Mouse (Mus musculus) activated CD4-positive, CD25-positive, alpha-beta regulatory T cell, adult 4 months (primary cell): ENCODE measurements around the gene Pde11a. TPM values are rescaled to one million over a fixed set of nuclear protein-coding genes. Genes with fewer than 3 reads are reported as not detected.
"Not testable (repeated sequence)": the region's sequence is repeated elsewhere in the genome, so short reads cannot be mapped to it uniquely, and the experiment has no call there.

Source experiments
- ATAC-seq: one replicate; pipeline ENCODE4 v1.8.0; 2017
- polyA plus RNA-seq, 2 experiments: library from polyadenylated mRNA; unstranded; fragments of 100-300 nt; shearing (Covaris generic); gene quantifications; one replicate each; pipeline ENCODE4 v1.2.1; 2017

Pde11a gene
- polyA plus RNA-seq, 2 experiments from 2014 or later: 6.6 to 6.9 TPM

DNA sequence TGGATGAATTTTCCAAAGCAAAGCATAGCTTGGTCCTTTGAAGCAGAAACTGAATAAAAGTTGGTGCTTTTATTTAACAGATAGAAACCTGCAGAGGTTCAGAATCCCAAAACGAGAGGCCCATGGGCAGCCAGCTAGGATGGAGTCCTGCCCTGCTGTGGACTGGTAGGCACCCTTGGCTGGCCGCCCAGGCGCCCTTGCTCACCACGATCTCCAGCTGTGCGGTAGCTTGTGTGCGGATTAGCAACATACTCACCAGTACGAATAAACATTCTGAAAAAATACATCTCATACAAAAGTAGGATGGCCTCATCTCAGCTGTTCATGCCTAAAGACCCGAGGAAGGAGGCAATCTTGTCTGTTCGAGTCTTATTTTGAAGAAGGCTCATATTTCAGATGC lies 350.8 kb downstream of the Pde11a start:
- no peak for ATAC-seq

DNA sequence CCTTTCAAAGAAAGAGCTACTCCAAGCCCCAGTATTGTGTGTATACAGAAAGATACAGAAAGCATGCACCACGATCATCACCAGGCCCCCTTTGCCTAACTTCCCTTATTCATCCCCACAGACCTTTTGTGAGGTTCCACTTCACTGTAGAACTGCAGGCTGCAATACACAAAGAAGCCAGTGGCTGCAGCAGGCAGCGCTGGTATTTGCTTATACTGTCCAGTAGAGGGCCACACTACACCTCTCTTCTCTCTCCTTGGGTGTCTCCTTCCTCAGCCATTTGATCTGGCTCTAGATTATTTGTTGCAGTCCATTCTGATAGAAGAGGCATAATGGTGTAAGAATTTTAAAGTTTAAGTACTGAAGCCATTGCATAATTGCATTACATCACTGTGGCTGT lies 353.4 kb downstream of the Pde11a start:
- peak; percentile 72 for ATAC-seq

DNA sequence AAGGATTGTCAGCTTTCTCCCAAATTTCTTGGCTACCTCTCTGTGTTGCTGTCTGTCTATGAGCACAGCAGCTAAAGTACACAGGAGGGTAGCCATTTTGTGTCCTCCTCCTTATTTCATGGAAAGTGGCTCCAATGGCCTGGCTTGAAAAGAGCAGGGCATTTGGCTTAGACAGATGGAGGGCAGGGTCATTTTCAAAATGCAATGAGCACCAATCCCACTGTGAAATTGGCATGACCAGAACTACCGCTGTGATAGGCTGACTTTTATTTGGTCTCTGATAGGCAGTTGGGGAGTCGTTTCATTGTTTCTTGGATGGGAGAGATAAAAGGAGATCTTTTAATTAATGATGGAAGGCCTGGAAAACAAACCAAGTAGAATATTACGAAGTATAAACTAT lies 354.7 kb downstream of the Pde11a start:
- ATAC-seq: no peak

DNA sequence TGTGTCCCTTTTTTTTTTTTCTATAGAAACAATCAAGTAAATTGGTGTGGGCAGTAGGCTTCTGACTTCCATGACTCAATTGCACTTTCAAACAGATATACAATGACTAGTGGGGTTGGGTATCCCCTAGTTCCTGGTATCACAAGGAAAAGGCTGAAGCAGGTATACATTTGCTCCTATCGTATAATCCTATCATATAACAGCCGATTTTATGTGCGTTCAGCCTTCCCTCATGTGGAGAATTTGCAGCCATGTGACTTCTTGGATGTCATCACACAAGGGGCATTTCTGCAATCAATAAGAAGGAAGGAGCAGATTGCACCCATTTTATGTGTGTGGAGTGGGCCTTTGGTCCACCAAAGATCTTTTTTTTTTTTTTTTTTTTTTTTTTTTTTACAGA lies 355.5 kb downstream of the Pde11a start:
- no peak for ATAC-seq

DNA sequence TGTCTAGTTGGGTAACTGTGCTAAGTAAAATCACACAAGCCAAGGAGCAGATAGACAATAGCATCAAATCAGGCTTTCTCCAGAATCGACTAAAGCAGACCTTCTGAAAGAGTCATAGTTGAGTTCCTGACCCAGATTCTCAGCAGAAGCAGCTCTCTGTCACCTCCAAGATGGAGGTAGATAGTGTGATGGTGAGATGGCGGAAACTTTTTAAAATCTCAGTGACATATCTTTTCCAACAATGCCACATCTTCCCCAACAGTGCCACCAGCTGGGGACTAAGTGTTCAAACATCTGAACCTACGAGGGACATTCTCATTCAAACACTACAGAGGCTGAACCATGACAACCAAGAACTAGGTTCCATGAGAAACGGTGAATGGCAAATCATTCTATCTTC lies 355.9 kb downstream of the Pde11a start:
- ATAC-seq: no peak

DNA sequence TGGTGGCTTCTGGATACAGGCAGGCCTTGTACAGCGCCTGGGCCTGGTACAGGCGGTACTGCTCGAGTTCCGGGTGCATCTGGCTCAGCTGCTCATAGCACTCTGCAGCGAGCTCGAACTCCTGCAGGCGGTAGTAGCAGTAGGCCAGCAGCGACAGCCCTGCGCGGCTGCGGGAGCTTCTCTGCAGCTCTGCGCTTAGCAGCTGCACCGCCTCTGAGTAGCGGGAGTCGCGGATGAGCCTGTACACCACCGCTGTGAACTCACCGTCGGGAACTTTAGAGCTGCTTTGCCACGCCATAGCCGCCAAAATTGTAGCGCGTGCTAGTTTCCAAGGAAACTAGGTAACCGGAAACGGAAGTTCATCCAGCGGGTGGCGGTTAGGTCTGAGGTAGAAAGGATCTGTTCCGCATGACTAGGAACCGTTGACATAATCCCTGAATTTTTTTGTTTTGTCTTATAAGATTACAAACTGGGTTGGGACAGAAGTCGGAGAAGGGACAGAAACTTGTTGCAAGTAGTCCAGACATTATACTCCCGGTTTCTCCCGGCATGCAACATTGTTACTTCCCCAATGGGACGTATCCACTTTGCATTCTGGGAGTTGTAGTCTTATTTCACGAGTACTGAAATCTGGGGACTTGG lies 357.0 kb downstream of the Pde11a start, which contains the start of gene Ttc30a1:
Gene Ttc30a1 (minus strand): TSS at position 528 of the 642 bp plus-strand sequence.
- peak; percentile 87 for ATAC-seq

DNA sequence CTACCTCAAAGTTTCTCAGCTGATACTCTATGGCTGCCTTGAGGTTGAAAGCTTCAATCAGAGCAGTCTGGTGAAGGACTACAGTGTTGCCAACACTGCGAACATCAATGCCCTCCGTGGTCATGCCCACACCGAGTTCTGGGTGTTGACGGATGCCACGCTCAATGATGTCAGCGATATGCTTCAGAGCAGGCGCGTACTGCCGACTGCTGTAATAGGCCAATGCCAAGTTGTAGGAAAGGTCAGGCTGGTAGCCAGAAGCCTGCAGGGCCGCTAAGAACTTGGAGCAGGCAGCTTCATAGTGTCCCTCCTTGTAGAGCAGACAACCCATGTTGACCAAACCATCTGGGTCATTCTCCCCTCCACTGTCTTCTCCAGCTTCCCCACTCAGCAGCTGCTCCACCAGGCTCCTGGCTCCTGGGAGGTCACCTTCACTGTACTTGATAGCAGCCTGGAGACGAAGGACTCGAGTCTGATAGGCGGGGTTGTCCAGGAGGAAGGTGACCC lies 357.6 kb downstream of the Pde11a start:
- ATAC-seq: not testable (repeated sequence)

DNA sequence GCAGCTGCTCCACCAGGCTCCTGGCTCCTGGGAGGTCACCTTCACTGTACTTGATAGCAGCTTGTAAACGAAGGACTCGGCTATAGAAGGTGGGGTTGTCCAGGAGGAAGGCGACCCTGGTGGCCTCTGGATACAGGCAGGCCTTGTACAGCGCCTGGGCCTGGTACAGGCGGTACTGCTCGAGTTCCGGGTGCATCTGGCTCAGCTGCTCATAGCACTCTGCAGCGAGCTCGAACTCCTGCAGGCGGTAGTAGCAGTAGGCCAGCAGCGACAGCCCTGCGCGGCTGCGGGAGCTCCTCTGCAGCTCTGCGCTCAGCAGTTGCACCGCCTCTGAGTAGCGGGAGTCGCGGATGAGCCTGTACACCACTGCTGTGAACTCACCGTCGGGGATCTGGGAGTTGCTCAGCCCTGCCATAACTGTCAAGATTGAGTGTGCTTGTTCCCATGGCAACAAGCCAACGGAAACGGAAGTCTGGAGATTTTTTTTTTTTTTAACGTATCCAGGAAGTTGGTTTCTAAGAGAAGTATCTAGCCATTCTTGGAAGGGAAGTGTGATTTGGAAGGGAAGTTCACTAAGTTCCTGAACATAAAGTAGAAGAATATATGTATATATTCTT lies 360.7 kb downstream of the Pde11a start, which contains the start of gene Ttc30a2:
Gene Ttc30a2 (minus strand): TSS at position 419 of the 617 bp plus-strand sequence.
- ATAC-seq: not testable (repeated sequence)

DNA sequence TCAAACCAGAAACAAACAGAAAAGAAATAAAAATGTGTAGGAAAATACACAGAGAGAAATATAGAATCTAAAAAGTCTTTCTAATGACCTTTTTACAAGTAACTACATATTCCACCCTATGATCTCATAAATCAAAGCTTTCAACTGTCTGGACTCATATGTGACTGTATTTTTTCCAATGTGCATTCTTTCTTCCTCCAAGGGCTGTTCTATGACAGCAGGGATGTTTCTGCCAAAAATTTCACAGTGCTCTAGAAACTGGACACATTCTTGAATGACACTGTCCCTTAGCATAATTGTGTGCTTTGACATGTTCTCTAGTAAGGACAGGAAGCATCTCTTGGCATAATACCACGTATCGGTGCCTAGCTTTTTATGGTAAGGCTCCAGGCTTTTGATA lies 362.5 kb downstream of the Pde11a start:
- not testable (repeated sequence) for ATAC-seq

DNA sequence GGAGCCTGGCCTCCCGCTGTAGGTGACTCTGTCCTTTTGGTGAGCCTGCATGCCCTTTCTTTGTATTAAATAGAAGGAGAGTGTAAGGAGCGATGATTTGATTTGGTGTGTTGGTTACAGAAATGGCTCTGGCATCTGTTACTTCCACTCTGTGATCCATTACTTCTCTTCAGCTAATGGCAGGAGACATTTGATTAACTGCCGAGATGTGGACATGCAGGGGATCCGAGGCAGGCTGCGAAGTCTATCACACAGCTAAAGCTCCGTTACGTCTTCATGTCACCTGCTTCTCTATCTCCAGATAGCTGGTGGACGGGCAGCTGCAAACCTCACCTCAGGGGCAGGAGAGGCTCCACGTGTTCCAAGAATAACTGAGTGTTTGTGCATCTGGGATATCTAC lies 364.4 kb downstream of the Pde11a start:
- no peak for ATAC-seq

DNA sequence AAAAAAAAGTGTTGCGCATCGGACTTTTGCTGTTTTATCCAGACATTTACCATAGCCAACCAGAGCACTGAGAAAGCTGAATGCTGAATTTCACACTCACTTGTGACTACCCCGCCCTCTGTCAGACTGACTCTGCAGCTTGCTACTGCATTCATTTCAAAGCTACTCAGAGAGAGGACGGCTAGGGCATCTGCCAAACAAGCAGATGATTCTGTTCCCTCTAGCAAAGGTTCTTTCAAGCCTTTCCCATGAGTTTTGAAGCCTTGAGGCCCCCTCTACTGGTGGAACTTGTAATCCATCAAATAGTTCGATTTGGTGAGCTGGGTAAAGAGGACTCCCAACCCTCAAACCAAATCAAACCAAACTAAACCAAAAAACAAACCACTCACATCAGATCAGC lies 373.6 kb downstream of the Pde11a start:
- peak; percentile 87 for ATAC-seq

DNA sequence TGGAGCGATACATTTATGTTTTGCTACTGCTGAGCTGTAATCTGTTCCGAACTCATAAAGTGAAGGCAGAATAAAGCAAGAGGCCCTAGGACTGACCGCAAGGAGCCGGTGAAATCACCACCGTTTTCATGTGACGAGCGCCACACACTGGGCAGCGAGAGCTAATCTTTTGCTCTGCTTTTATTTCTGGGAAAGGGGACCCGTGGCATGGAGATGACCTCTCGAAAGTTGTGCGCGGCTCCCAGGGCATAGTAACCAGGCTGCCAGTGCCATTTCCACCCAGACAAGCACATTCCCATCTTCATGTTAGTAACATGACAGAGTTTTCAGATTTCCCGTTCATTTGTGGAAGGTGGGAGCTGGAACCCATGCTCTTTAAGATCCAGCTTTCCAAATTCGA lies 374.1 kb downstream of the Pde11a start:
- ATAC-seq: peak; percentile 40

DNA sequence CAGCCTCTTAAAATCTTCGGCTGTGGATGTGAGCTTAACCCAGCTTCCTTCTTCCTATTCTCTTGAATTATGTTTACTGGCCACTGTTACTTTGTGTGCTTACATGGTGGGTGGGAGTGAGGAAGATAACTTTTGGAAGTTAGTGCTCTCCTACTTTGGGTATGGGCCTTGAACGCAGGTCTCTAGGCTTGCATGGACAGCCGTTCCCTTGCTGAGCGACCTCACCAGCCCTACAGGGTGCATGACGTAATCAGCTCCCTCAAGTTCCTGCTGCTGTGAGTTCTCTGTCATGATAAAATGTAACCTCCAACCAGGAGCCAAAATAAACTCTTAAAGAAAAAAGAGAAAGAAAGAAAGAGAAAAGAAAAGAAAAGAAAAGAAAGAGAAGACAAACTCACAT lies 374.5 kb downstream of the Pde11a start:
- ATAC-seq: no peak

DNA sequence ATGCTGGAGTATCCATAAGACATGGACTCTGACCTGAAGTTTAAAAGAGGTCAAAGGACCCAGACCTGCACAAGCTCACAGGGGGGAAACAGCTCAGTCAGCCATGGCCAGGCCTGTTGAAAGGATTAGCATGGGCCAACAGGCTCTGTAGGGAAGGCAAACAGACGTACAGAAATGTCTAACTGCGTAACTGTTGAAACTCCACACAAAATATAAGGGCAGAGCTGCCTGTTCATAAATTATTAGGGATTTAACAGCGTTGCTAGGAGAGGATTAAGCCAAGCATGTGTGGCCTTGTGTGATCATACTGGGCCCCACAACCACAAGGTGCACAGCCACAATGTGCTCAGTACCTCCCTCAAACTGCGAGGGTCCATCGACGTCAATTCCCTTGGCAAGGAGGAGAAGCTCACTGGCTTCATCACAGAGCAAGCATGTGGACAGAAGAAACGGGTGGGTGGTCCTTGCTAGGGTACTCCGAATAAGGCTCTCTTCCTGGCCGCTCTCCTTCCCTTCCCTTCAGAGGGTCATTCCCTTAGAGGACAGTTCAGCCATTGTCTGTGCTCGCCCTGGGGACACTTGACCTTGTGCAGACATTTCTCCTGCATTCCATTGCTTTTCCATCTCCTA lies 375.2 kb downstream of the Pde11a start:
- no peak for ATAC-seq

DNA sequence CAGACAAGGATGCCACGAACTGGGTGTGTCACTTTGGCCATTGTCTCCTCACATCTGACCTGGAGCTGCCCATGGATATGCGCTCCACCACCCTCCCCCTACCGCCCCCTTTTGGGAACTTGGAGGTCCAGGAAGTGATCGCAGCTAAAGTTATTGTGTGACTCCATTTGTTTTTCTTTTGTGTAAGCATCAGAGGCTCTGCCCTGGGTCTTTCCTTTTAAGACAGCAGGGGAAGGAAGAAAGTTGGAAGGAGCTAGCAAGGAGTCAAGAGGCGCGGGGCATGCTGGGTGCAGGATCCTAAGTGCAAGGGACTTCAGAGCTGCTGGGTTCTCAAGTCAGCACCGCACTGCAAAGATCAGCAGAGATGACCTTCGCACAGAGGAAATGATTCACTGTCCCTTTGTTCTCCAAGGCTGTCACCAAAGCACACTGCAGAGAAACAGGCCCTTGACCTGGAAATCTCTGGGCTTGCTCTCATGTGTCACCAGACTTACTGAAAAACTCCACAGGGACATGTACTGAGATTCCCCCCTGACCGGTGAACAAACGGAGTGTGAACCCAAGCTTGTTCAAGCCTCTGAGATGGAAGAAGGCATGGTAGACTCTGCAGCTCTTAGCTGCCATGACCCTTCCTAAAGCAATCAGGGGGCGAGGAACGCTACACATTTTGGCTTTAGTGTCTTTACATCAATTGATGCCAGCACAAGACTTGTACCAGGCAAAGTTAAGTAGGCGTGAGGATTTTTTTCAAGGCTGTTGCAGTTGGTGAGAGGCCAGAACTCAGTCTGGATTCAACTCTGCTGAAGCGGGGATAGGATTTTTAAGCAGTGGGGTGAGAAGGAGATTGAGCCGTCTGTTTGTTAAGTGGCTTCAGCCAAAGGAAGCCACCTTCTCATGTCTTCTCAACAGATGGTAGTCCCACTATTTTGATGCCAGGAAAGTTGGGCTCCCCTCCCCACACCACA lies 377.9 kb downstream of the Pde11a start:
- ATAC-seq: no peak

DNA sequence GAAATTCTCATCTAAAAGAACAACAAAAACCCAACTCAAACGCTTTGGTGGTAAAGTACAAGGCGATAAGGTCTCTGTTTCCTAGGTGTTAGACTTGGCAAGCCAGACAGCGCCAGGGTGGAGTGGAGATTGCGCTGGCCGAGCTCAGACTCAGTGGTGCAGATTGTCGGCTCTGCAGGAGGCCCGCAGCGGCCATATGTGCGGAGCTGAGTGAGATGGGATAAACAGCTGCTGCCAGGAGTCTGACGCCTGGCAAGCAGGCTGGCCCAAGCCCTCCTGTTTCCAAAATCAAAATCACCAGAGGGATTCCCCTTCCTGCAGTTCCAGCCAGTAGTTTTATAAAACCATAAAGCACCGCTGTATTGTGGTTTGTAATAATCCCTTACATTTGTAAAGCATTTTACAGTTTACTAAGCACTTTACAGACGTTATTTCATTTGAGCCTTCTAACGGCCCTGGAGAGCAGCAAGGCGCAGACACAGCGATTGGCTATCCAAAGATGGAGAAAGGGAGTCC lies 378.7 kb downstream of the Pde11a start:
- no peak for ATAC-seq

DNA sequence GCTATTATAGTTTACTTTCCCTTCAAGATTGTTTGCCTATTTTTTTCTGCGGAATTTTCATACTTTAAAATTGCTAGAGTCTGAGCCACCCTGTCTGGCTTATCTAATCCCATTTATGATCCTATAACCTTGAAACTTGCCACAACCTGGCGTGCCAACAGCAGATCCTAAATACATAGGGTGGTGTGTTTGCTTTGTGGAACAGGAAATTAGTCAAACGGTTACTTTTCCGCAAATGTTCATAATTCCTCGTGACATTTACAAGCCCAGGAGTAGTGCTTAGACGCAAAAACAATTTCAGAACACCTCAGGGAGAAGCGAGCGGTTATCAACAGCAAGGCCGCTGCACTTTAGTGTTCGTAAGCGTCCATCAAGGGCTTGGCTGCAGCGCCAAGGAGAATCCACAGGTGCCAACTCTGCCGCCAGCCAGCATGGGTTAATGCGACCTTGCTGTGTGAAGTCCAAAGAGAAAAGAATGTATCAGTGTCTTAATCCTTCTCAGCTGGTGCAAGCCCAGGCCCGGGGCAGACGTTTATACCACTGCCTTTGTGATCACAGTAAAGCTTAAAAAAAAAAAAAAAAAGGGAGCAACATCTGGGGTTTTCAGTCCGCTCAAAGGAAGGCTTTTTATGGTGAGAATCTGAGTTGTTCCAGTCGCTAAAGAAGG lies 379.3 kb downstream of the Pde11a start:
- ATAC-seq: no peak

DNA sequence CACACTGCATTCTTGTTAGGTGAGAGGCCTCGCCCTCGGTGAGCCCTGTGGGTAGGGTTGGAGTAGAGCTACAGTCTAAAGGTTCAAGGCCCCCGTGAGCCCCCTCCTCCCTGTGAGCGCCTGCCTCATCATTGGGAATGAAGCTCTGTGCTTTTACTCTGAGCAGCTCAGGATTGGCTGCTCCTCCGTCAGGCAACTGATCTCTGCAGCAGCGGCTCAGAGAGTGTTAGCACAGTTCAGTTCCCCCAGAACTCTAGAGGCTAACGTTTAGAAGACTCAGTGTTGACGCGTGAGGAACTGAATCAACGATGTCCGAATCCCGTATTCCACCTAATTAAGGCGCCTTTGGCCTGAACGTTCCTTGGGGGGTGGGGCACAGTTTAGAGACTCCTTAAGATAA lies 382.9 kb downstream of the Pde11a start:
- no peak for ATAC-seq

DNA sequence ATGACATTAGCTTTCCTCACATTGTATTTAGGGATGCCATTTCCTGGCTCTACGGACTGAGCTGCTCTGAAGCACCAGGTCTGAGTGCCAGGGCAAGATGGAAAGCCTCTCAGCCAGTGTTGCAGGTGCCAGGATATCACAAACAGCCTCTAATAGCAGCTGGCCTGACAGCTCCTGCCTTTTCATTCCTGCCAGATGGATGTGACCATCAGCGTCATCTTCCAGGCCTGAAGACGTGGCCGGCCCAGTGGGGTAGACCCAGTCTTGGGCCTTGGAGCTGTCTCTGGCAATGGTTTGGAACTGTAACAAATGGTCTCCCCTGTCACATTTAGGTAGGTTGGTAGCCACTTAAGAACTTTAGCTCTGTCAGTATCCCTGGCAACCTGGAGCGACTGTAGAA lies 385.3 kb downstream of the Pde11a start:
- no peak for ATAC-seq

DNA sequence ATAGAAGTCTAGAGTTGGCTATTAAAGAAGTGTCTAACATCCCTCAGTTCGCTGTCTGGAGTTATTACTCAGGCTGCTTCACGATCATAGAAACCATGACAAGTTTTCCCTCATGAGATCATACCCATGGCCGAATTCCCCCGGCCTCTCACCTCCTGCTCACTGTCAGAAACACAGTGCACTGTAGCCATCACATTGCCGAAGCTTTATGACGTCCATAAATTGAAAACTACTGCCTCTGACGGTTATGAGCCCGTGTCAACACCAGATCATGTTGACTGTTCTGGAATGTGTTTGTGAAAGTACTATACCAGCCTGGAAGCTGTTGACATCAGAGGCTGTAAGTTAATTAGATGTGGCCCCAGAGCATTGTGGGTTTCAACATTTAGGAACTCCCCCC lies 387.9 kb downstream of the Pde11a start:
- ATAC-seq: no peak
